Mouse (Mus musculus) cerebellum, postnatal 10 days (tissue): ENCODE data around the gene Mmd2.

Experiments
- DNase-seq, 2 experiments: peaks; one replicate each; pipeline ENCODE4 v3.0.0; 2021; ENCODE audit warnings: mixed read lengths in 2 of 2

The Mmd2 gene

DNA sequence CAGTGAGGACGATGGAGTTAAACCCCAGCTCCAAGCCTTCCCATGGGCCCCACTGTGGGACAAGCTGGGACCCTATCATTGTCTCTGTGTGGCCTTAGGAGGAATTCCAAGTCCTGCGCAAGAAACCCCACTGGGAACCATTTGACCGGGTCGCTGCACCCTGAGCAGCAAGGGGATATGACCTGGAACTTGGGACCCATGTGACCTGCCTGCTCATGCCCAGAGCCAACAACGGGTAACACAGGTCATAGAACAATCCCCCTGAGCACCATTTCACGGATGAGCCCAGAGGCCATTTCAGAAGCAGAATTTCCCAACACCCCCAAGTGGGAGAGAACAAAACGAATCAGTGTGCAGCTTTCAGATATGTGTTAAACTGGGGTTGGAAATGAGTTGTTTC, 4.2 kb downstream of the Mmd2 start:
- no peak for DNase-seq

- DNase-seq, result no peak
Measured at GRCm38 (mm10) chr5:142597648-142598390, 10.8 kb downstream of the Mmd2 start.

- DNase-seq, result peak; percentile 52 to 59
Measured at GRCm38 (mm10) chr5:142596723-142597122, 11.9 kb downstream of the Mmd2 start.

DNA sequence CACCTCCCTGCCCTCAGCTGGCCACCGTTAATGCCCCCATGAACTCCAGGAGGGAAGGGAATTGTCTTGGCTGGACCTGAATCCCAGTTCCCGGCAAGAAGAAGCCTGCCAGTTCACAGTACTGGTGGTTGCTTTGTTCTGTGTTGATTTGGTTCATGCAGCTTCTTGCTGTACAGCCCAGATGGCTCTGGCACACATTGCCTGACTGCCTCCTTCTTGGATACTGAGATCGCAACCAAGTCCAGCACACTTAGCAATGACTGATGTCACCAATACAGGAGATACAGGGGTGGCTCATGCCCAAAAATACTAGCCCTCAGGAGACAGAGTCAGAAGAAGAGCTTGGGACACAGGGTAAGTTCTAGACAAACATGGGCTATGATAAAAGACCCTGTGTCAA, 12.9 kb downstream of the Mmd2 start:
- peak; percentile 77 to 82 for DNase-seq

GRCm38 (mm10) chr5:142590953-142591616, 17.5 kb downstream of the Mmd2 start:
- DNase-seq, result no peak

DNA sequence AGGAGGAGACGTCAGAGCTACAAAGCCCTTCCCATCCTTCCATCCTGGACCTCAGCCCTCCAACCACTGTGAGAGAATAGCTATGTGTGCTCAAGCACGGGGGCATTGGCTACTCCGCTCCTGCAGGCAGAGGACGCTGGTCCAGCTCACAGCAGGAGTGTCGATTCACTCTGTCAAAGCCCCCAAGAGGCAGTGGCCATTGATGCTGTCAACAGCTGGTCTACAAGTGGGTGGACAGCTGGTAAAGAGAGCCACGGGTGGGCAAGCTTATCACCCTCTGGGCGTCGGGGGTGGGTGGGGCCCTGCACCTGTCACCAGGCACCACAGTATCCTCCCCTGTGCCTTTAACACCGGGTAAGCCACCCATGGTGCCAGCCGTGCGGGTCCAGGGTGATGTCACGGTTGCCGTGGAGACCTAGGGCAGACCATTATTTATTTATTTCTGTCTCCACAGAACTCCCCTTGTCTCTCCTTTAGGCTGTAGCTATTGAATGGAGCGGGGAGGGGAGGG, 24.9 kb downstream of the Mmd2 start:
- DNase-seq, result peak; percentile 65 to 77

GRCm38 (mm10) chr5:142581517-142581916, 27.1 kb downstream of the Mmd2 start:
- peak; percentile 84 to 88 for DNase-seq

- peak in 1 of 2 experiments; percentile 8 for DNase-seq
Measured at GRCm38 (mm10) chr5:142578192-142578591, 30.4 kb downstream of the Mmd2 start.

DNA sequence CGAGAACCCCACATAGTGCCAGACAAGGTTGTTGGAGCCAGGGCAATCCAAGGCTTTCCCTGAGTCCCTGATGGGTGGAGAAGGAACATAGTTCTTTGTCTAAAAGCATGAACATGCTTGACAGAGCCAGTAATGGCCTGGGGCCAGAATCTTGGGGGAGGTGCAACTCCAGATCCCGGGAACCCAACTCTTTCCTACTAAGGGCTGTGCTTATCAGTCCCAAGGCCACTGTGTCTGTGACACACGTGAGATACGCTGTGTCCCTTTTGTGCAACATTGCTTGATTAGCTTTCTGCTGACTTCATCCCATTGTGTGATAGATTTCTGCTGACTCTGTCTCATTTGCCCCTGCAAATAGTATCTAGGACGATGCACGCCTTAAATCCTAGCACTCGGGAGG, 31.8 kb downstream of the Mmd2 start:
- peak; percentile 61 for DNase-seq

- no peak for DNase-seq
Measured at GRCm38 (mm10) chr5:142574323-142575057, 34.1 kb downstream of the Mmd2 start.

DNA sequence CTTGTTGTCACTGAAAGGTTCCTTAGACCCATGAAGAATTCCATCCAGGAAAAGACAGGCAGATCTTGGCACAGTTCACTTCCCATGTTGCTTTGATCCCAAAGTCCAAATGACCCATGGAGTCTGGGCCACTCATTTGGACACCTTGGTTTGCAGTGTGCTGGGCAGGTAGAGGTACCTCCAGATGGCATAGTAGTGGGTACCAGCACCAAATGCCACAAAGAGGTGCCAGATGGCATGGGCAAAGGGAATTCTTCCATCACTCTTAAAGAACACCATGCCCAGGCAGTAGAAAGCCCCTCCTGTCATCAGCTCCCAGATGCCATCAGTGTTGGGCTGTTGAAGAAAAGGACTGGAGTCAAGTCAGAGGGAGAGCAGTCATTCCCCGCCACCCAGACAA, 44.0 kb downstream of the Mmd2 start:
- DNase-seq, result peak; percentile 50 to 57

- no peak for DNase-seq
Measured at GRCm38 (mm10) chr5:142560261-142560660, 48.3 kb downstream of the Mmd2 start.

DNA sequence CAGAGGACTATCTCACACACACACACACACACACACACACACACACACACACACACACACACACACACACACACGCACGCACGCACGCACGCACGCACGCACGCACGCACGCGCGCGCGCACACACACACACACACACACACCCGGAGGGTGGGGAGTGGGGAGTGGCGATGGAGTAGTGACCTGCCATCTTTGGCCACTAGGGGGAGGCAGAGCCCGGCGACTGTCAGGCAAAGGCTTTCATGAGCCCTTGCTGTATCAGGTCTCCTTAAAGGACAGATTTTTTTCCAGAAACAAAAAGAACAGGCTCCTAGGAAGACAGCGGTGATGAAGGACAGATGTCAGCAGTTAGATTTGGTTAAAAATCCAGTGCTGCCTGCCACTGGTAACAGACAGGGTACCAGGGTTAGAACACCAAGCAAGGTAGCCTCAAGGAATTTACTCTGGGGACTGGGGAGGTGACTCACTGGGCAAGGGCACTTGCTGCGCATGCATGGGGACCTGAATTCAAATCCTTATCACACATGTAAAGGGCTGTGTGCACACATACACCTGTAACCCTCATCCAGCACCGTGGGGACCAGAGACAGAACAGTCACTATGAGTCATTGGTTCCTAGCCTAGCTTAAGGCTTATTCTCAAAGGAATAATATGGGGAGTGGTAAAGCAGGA, 51.1 kb downstream of the Mmd2 start:
- peak; percentile 95 to 97 for DNase-seq

GRCm38 (mm10) chr5:142556721-142557120, 51.9 kb downstream of the Mmd2 start:
- DNase-seq, result peak in 1 of 2 experiments; percentile 31

- no peak for DNase-seq
Measured at GRCm38 (mm10) chr5:142555866-142556265, 52.7 kb downstream of the Mmd2 start.

DNA sequence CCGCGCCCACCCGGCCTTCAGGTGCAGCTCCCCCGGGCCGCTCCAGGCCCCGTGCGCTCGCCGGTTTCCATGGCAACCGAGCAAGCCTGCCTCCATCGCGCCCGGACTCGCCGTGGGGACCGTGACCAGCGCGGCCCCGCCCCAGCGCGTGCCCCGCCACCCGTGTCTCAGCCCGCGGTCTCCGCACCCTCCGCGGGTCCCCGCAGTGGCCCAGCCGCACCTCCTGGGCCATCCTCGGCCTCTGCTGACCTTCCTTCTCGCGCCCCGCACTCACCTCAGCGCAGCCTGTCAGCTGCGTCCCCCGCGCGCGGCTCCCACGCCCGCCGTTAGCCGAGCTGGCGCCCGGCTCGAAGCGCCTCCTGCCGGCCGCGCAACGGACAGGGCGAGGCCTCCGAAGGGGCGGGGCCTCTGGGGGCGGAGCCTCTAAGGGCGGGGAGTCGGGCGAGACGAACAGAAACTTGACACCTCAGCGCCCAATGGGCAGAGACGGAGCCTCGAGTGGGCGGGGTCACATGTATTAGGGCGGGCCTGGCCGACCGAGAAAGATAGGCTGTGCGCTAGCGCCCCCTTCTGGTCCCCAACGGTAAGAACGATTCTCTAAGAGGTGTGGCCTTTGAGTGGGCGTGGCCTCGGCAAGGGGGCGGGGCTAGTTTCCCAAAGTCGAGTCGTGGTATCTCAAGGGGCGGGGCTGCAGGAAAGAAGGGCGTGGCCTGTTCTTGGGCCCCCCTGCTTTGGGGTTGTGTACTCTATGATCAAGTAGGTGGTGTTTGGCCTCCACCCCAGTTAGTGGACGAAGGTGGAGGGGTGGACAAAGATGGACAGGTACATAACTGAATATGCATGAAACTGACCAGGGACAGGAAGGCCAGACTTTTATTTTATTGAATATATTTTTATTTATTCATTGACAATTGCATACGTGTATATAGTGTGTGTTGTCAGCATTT, 57.6 kb downstream of the Mmd2 start, which contains the start of gene Radil:
Radil (minus strand) TSS at position 393 of the 947 bp plus-strand sequence.
- DNase-seq, result peak; percentile 99 to 100

DNA sequence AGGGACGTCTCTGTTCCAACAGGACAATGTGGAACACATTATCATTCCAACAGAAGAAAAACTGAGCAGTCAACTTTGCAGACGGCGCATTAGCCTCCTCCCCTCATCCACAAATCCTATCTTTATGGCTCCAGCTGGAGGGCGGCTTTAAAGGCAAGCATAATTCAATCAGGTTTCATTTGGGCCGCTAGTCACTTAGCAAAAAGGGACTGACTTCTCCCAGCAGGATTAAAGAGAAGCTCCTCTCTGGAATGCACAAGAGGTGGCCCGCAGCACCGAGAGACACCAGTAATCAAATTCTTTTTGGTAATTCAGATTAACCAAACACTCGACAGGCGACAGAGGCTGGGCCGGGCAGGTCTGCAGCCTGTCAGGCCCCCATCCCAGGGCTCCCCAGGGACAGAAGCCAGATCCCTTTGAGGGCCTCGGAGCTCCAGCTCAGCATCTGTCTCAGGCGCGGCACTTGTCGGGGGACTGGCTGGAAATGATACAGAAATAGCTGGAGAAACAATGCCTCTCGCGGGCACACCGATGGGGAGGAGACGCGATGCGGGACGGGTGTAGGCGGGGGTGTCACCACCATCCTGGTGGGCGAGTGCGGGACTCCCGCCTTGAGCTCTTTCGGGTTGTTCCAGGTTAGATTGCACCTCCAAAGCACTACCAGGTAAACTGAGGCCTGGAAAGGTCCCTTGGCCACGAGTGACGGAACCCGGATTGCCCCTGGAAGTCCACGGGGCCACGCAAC, 58.5 kb downstream of the Mmd2 start:
- DNase-seq, result peak; percentile 66 to 68

DNA sequence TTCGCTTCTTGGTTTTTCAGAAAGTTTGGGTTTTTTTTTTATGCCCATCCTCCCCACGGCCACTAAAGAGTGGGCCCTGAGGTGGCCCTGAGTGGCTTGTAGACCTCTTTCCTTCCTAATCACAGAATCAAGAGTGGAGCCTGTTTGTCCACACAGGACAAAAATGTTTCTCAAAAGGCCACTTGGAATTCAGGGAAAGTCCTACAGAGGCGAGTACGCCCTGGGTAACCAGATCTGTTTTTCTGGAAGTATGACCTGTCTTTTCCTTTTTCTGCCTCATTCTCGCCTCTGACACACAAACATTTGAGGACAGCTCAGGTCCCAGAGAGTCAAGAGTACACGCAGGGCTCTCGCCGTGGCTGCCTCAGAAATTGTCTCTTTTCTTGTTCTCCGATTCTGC, 59.2 kb downstream of the Mmd2 start:
- no peak for DNase-seq

DNA sequence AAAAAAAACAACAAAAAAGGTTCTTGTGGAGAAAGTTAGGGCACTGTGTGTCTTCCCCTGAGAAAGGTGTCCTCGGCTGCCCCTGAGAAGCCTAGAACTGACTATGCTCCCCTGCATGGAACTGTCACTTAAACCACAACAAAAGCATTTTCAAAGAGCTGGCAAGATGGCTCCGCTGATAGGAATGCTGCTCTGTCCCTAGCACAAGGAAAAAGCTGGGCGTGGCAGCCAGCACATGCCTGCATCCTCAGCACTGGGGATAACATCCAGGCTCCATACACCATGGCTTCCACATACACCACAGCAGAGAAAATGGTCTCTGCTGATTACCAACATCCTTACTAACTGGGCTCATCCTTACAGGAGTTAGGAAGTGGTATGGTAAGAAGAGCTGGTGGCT, 61.5 kb downstream of the Mmd2 start:
- DNase-seq, result no peak

- DNase-seq, result no peak
Measured at GRCm38 (mm10) chr5:142546344-142546743, 62.3 kb downstream of the Mmd2 start.
